Mouse (Mus musculus) ES-E14 (cell line): ENCODE data around the gene Tpm4.

Experiments used
- CHD2 ChIP-seq: IDR thresholded peaks from 2 replicates; pipeline ENCODE4 v1.6.1; 2014; ENCODE audit warnings: mild to moderate bottlenecking, low read depth, low read length, inconsistent platforms
- HCFC1 ChIP-seq: IDR thresholded peaks from 2 replicates; pipeline ENCODE4 v1.6.1; 2012; ENCODE audit warnings: low read length, inconsistent platforms, borderline replicate concordance; ENCODE audit not compliant: insufficient read depth
- MAFK ChIP-seq: IDR thresholded peaks from 2 replicates; pipeline ENCODE4 v1.6.1; 2014; ENCODE audit warnings: mild to moderate bottlenecking, low read depth, low read length, inconsistent platforms; ENCODE audit not compliant: insufficient read depth
- ZC3H11A ChIP-seq: IDR thresholded peaks from 2 replicates; pipeline ENCODE4 v1.6.1; 2012; ENCODE audit warnings: low read depth, mild to moderate bottlenecking, inconsistent platforms, low read length, borderline replicate concordance
- ZNF384 ChIP-seq: IDR thresholded peaks from 2 replicates; pipeline ENCODE4 v1.6.1; 2012; ENCODE audit warnings: low read depth, low read length, inconsistent platforms

GRCm38 (mm10) chr8:72145511-72145910 is 10.7 kb downstream of the Tpm4 start:
- TF ChIP-seq ZNF384 (no peak), ZC3H11A (no peak), CHD2 (no peak), HCFC1 (no peak), MAFK (no peak)
